Mouse (Mus musculus): Measurements from ENCODE around the gene Hoxb6. TPM values are rescaled to one million over a fixed set of nuclear protein-coding genes. Genes with fewer than 3 reads are reported as not detected.
A peak's percentile ranks its signal among the peaks of the same experiment; 100 is the strongest.

Hoxb6 gene
- polyA plus RNA-seq, 1 experiment from 2014 or later = not detected

GRCm38 (mm10) chr11:96261323-96261890 lies 30.9 kb upstream of the Hoxb6 start:
- no peaks in the 10 kb centered on the region for H3K9me3 ChIP-seq
- no peak overlapping the region for H3K4me3 ChIP-seq
- no peaks in the 10 kb centered on the region for H3K36me3 ChIP-seq (replicated peaks)
- H3K27ac ChIP-seq = no peak overlapping the region
- WGBS = 1% methylated on average over 24 of the region's 24 CpGs
- peak; percentile 83 for DNase-seq (ENCODE audit: extremely low spot score, low spot score)
- H3K27me3 ChIP-seq (ENCODE audit: poor library complexity, severe bottlenecking) = peaks cover 100% of the 10 kb centered on the region
- H3K4me1 ChIP-seq = no peaks in the 10 kb centered on the region

GRCm38 (mm10) chr11:96262262-96262830 lies 29.9 kb upstream of the Hoxb6 start:
- no peaks in the 10 kb centered on the region for H3K36me3 ChIP-seq (replicated peaks)
- 8% methylated on average over 6 of the region's 6 CpGs for WGBS
- H3K27ac ChIP-seq = no peak overlapping the region
- no peak overlapping the region for H3K4me3 ChIP-seq
- no peaks in the 10 kb centered on the region for H3K9me3 ChIP-seq
- peaks cover 100% of the 10 kb centered on the region for H3K27me3 ChIP-seq (ENCODE audit: poor library complexity, severe bottlenecking)
- H3K4me1 ChIP-seq = no peaks in the 10 kb centered on the region
- DNase-seq (ENCODE audit: extremely low spot score, low spot score) = peak; percentile 16

- H3K27ac ChIP-seq = no peak overlapping the region
- H3K27me3 ChIP-seq (ENCODE audit: poor library complexity, severe bottlenecking) = peaks cover 100% of the 10 kb centered on the region
- no peaks in the 10 kb centered on the region for H3K36me3 ChIP-seq (replicated peaks)
- DNase-seq (ENCODE audit: extremely low spot score, low spot score) = peak; percentile 35
- H3K4me3 ChIP-seq = no peak overlapping the region
- H3K4me1 ChIP-seq = no peaks in the 10 kb centered on the region
- no peaks in the 10 kb centered on the region for H3K9me3 ChIP-seq
- under 1% methylated on average over 33 of the region's 33 CpGs for WGBS
Observed at GRCm38 (mm10) chr11:96263636-96264389, 28.5 kb upstream of the Hoxb6 start.

- DNase-seq (ENCODE audit: extremely low spot score, low spot score) = peak; percentile 33
- no peaks in the 10 kb centered on the region for H3K9me3 ChIP-seq
- H3K27me3 ChIP-seq (ENCODE audit: poor library complexity, severe bottlenecking) = peaks cover 100% of the 10 kb centered on the region
- no peaks in the 10 kb centered on the region for H3K4me1 ChIP-seq
- 2% methylated on average over 8 of the region's 8 CpGs for WGBS
- no peak overlapping the region for H3K4me3 ChIP-seq
- H3K27ac ChIP-seq = no peak overlapping the region
- no peaks in the 10 kb centered on the region for H3K36me3 ChIP-seq (replicated peaks)
Observed at GRCm38 (mm10) chr11:96264390-96265020, 27.8 kb upstream of the Hoxb6 start.

GRCm38 (mm10) chr11:96265954-96266353 lies 26.3 kb upstream of the Hoxb6 start:
- Histone ChIP-seq H3K9me3 (no peaks in the 10 kb centered on the region), H3K27ac (no peak overlapping the region), H3K4me1 (peaks cover 3% of the 10 kb centered on the region; the same call in 1 of the 2 replicates), H3K27me3 (ENCODE audit: poor library complexity, severe bottlenecking) (peaks cover 100% of the 10 kb centered on the region), H3K36me3 (replicated peaks) (no peaks in the 10 kb centered on the region), H3K4me3 (no peak overlapping the region)
- WGBS = 2% methylated on average over 7 of the region's 7 CpGs
- peak; percentile 19 for DNase-seq (ENCODE audit: extremely low spot score, low spot score)

- H3K9me3 ChIP-seq = no peaks in the 10 kb centered on the region
- H3K27ac ChIP-seq = no peak overlapping the region
- H3K4me3 ChIP-seq = no peak overlapping the region
- DNase-seq (ENCODE audit: extremely low spot score, low spot score) = peak; percentile 17
- peaks cover 15% of the 10 kb centered on the region for H3K4me1 ChIP-seq
- WGBS = 11% methylated on average over 7 of the region's 7 CpGs
- no peaks in the 10 kb centered on the region for H3K36me3 ChIP-seq (replicated peaks)
- peaks cover 100% of the 10 kb centered on the region for H3K27me3 ChIP-seq (ENCODE audit: poor library complexity, severe bottlenecking)
Observed at GRCm38 (mm10) chr11:96267021-96267920, 25.0 kb upstream of the Hoxb6 start.

- Histone ChIP-seq H3K27ac (no peak overlapping the region), H3K36me3 (replicated peaks) (no peaks in the 10 kb centered on the region), H3K9me3 (no peaks in the 10 kb centered on the region), H3K4me3 (no peak overlapping the region), H3K27me3 (ENCODE audit: poor library complexity, severe bottlenecking) (peaks cover 100% of the 10 kb centered on the region), H3K4me1 (peaks cover 18% of the 10 kb centered on the region)
- WGBS = 0% methylated on average over 1 of the region's 1 CpGs
- DNase-seq (ENCODE audit: extremely low spot score, low spot score) = no peak
Observed at GRCm38 (mm10) chr11:96268031-96268745, 24.1 kb upstream of the Hoxb6 start.

- no peaks in the 10 kb centered on the region for H3K36me3 ChIP-seq (replicated peaks)
- H3K9me3 ChIP-seq = no peaks in the 10 kb centered on the region
- under 1% methylated on average over 19 of the region's 19 CpGs for WGBS
- peaks cover 100% of the 10 kb centered on the region for H3K27me3 ChIP-seq (ENCODE audit: poor library complexity, severe bottlenecking)
- no peak overlapping the region for H3K4me3 ChIP-seq
- peaks cover 18% of the 10 kb centered on the region for H3K4me1 ChIP-seq
- H3K27ac ChIP-seq = no peak overlapping the region
- no peak for DNase-seq (ENCODE audit: extremely low spot score, low spot score)
Observed at GRCm38 (mm10) chr11:96269869-96270268, 22.4 kb upstream of the Hoxb6 start.

GRCm38 (mm10) chr11:96270996-96271540 lies 21.2 kb upstream of the Hoxb6 start, which contains the start of gene Hoxb9:
Gene Hoxb9, plus strand, starts transcription at chr11:96271457.
- H3K36me3 ChIP-seq (replicated peaks) = no peaks in the 10 kb centered on the region
- WGBS = under 1% methylated on average over 40 of the region's 40 CpGs

GRCm38 (mm10) chr11:96271541-96272011 lies 20.7 kb upstream of the Hoxb6 start:
- Histone ChIP-seq H3K27me3 (ENCODE audit: poor library complexity, severe bottlenecking) (peaks cover 100% of the 10 kb centered on the region), H3K36me3 (replicated peaks) (no peaks in the 10 kb centered on the region), H3K9me3 (no peaks in the 10 kb centered on the region), H3K27ac (no peak overlapping the region), H3K4me3 (no peak overlapping the region), H3K4me1 (peaks cover 18% of the 10 kb centered on the region)
- DNase-seq (ENCODE audit: extremely low spot score, low spot score) = no peak
- WGBS = under 1% methylated on average over 52 of the region's 52 CpGs

More at GRCm38 (mm10) chr11:96270996-96271540, 21.2 kb upstream of the Hoxb6 start, which contains the start of gene Hoxb9:
- no peak within 1 kb of the TSS for H3K27ac ChIP-seq
- H3K27me3 ChIP-seq (ENCODE audit: poor library complexity, severe bottlenecking) = peaks cover 100% of the 10 kb centered on the region
- H3K4me3 ChIP-seq = no peak within 1 kb of the TSS
- H3K9me3 ChIP-seq = no peaks in the 10 kb centered on the region
- no peak for DNase-seq (ENCODE audit: extremely low spot score, low spot score)
- peaks cover 18% of the 10 kb centered on the region for H3K4me1 ChIP-seq
